Mouse (Mus musculus) fat pad, adult 2 months (tissue): ENCODE results near the gene Sct.

Source experiments
- DNase-seq: peaks from one replicate; pipeline ENCODE4 v3.0.0-alpha.2; 2011; ENCODE audit warnings: low read depth, low spot score; ENCODE audit errors: extremely low read depth

Gene Sct

DNA sequence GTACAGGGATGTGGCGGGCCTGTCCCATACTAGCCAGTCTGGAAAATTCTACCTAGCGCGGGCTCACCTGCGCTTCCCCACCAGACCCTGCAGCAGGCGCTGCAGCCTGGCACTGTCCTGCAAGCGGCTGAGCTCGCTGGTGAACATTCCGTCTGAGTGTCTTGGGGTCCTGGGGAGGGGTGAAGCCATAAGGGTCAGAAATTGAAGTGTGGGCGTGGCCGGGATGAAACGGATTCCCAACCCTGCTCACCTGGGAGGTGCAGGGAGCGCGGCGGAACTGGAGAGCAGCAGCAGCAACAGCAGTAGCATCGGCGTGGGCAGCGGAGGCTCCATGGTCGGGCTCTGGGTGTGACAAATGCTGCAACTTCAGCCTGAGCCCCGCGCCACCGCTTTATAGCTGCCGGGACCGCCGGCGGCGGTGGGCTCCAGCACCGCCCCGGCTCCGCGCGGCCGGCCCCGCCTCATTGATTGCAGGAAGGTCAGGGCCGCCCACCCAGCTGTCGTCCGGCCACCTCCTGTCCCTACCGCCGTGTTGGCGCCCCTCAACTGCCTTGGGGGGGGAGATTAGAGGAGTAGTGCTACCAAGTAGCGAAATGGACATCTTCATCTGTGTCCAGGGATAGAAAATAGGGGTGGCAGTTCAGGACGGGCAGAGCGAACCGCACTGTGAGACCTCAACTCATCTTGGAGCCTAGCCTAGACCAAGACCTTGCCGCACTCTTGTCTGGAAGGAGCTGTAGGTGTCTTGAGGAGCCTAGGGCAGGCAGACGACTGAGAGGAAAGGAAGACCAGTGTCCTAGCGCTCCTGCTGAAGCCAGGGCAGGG is at the start of gene Sct:
Gene Sct, minus strand, starts transcription at position 368 of the 825 bp plus-strand sequence.
- no peak for DNase-seq

DNA sequence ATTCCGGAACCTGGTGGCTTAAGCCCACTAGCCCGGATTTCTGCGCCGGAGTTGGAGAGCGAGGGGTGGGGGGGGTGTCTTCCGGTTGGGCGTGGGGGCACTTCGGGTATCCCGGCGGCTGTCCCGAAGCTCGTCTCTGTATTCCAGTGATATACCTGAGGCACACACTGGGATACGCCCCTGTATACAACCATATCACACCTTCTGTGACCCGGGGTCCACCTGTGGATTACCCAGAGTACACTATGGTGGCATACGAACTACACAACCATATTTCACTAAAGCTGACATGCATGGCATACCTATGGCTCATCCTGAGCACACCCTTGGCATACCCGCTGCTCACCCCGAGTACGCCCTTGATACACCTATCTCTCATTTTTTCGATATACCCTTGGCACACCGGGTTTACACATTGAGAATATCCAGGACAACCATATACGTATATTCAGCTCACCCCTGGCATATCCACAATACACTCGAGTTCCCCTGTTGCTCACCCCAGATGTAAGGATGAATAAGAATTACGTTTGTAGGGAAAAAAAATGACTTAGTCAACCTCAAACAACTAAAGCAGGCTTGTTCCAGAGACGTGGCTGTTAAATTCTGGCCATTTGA is 49.5 kb upstream of the Sct start:
- DNase-seq = no peak

DNA sequence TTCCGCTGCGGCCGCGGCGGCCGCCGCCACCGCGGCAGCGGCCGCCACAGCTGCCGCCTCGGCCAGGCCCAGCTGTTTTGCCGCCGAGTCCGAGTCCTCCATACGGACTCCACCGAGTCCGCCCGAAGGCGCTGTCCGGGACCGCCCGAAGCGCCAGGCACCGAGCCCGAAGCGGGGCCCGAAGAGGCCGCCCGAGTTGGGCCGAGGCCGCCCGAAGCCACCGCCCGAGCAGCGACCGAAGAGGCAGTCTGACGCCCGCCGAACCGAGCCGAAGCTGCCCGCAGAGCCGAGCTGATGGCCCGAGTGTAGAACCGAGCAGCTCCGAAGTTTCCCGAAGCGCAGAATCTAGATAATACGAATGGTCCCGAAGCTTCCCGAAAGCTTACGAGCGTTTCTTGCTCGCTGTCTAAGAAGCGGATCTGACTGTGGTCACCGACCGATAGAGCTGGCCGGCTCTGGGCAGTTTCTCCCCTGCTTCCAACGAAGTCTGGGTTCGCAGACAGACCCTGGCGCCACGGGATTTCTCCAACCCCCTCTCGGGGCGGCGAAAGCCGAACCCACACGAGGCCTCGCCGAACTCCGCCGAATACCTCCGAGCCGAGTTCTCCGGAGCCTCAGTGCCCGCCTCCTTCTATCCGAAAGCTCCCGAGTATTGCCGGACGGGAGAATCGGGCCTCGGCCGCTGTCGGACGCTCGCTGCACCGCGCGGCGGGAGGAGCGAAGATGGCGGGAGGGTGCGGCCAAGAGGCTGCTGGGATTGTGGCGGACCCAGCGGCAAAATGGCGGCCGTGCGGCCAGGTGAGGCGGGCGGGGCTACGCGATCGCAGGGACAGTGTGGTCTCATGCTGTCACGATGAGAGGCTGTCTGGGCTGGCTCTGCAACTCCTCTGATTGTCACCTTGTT is 48.8 kb upstream of the Sct start, which contains the start of the genes Deaf1 and Tmem80:
Gene Deaf1, minus strand, starts transcription at position 222 of the 904 bp plus-strand sequence.
Gene Tmem80, plus strand, starts transcription at position 271 of the 904 bp plus-strand sequence.
- peak; percentile 55 for DNase-seq

DNA sequence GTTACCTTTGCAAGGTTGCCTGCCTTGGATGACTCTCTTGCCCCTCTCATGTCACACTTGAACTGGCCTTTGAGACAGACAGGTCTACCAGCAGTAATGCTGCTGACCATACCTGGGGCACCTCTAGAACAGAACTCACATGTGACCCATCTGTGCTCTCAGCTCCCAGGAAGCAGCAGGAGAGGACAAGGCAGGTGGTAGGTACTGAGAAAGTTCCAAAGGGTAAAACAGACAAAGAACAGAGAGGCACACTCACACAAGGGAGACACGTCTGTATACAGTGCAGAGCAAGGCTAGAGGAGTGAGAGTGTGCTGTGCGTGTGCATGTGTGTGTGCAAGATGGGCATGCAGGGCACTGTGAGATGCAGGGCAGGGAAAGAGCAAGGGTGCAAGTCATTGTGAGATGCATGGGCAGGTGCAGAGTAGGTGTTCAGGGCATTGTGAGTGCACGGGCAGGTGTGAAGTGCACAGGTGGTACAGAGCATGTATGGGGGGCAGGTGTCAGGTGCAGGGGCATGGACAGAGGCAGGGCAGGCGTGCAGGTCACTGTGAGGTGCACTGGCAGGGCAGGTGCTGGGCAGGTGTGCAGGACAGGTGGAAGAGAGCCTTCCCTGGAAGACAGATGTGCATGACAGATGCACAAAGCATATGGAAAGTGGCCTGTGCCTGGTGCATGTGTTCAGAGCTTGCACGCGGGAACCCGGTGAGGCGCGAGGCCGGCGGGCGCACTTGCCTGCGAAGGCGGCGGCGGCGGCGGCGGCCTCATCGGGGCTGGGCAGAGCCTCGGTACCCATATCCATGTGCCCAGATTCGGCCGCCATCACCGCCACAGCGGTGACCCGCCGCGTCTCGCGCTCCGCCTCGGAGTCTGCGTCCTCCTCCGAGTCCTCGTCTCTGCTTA is 47.9 kb upstream of the Sct start:
- DNase-seq = no peak

DNA sequence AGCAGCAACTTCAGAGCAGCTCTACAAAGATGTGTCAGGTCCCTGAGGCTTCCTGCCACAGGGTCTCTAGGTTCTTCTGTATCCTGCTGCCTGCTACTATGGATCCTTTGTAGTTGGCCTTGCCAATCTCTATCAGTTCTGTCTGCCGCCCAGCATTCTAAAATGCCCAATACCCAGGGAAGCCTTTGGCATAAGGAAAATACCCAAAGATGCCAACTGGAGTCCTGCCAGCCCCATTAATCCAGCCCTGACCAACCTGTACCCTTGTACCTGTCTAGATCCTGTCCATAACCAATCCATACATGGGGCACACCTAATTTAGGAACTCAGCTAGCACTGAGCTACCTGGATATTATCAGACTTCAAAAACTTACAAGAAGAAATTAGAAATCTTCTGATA is 45.8 kb upstream of the Sct start:
- peak; percentile 28 for DNase-seq

DNA sequence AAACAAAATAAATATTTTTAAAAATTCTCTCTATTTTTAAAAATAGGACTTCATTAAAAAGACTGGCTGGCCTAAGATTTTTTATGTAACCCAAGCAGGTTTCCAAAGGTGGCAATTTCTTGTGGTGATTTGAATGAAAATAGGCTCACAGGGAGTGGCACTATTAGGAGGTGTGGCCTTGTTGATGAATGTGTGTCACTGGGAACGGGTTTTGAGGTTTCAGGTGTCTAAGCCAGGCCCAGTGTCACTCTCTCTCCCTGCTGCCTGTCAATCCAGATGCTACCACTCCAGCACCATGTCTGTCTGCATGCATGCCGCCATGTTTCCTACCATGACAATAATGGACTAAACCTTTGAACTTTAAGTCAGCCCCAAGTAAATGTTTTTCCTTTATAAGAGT is 40.5 kb upstream of the Sct start:
- DNase-seq = no peak

DNA sequence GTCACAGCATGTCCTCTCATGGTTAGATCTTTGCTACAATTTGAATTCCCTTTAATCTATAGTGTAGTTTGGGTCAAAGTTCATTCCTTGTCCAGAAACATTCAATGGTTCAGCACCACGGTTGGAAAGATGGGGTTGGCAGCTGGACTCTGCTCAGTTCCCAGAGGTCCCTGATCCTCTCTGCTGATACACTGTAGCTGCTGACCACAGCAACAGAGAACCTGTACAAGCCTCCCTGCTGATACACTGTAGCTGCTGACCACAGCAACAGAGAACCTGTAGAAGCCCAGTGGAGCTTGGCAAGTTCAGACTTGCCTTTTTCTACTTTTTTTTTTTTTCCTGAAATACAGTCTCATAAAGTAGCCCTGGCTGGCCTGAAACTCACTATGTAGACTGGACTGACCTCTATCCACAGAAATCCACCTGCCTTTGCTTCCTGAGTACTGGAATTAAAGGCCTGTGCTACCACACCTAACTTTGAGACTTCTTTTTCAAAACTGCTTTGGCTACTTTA is 38.7 kb upstream of the Sct start:
- DNase-seq = no peak

DNA sequence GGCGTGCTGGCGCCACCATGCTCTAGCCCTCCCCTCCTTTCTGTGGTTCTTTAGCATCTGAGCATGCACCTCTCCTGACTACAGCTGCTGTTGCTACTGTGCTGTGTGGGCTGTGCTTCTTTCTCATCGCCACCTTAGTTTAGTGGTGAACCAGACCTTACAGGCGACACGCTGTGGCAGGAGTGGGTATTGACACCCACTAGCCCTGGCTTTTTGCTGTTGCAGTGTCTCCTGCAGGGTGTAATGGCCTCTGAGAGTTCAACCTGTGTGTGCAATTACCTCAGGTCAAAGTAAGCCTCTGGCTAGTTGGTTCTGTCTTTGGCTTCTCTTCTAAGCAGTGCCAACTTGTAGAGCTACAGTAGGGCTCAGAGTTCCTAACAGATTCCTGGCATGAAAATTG is 37.0 kb upstream of the Sct start:
- no peak for DNase-seq

DNA sequence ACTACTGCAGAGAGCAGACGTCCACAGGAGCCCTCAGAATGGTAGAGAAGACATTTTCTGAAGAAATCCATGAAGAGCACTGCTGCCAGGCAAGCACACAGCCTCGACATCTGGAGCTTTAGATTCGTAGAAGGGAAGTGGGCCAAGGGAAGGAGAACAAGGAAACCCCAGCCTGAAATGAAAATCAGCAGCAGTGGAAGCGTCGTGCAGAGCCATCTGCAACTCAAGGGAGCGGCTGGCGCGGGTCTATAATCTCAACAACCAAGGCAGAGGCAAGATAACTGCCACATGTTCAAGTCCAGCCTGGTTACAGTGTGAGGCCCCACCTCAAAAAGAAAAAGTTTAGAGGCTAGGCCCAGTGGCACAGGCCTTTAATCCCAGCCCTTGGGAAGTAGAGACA is 36.1 kb upstream of the Sct start:
- DNase-seq = no peak

DNA sequence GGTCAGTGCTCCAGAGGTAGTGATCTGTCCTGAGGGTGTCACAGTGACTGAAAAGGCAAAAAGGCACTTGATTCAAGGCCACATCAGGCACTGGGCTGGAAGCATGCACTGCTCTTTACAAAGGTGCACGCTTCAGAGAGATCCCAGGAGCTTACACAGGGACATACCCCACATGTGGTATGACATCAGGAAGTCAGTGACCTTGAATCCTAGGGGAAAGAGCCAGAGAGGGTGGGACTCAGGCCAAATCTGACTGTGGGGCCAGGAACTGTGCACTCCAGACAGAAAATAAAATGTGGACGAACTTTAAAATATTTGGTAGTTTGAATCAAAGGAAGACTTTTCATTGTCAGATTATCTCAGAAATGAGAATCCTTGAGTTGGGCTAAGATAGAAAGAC is 35.5 kb upstream of the Sct start:
- no peak for DNase-seq

DNA sequence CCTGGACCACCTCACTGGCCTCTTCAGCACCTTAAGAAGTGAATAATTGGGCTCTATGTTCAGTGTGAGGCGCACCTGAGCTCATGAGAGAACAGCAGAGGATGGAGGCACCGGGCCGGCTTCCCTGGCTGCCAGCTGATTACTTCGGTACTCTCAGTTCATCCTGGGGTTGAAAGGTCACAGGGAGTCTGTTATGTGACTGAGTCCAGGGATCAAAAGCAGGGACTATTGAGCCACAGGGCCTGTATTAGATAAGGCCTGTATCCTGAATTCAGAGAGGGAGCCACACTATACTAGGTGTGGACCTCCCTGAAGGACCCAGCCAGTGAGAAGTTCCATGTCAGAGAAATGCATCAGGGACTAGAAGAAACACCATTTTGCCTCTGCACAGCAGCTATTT is 25.6 kb upstream of the Sct start:
- DNase-seq = no peak

DNA sequence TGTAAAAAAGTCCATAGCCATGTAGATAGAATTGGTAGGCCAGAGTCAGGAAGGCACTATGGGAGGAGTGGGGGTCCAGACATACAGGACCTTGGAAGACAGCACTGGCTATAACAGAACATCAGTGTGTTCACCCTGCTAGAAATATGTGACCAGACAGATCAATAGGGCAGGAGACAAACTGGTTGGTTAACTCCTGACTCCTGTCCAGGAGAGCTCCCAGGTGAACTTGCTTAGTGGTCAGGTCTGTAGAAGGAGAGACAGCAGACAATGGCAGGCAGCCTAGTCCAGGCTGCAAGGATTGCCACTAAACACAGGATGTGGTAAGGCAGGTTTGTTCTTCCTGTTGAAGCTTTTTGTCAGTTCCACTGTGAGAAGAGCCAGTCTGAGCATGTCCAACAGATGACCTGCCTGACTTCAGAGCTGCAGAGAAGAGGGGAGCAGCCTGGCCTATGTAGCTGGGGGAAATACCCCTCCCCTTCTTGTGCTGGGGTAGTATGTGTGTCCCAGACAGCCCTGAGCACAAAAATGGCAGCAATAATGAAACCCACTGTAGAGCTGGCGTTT is 23.9 kb upstream of the Sct start:
- DNase-seq = peak; percentile 13

DNA sequence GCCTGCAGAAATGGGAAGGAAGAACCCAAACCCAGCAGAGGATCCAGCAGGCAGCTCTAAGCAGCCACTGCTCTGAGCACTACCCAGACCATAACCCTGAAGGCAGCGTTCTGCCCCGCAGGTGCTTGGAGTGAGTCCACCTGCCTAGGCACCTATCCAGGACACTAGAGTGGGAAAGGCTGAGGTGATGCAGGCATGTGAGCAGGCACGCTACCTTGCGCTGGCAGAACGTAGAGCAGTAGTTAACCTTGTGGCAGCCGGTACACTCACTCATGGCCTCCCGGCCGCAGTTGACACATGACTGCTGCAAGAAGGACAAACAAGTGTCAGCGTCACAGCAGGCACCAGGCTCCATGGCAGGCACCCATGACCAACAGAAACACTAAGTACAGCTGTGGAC is 22.5 kb upstream of the Sct start:
- no peak for DNase-seq

DNA sequence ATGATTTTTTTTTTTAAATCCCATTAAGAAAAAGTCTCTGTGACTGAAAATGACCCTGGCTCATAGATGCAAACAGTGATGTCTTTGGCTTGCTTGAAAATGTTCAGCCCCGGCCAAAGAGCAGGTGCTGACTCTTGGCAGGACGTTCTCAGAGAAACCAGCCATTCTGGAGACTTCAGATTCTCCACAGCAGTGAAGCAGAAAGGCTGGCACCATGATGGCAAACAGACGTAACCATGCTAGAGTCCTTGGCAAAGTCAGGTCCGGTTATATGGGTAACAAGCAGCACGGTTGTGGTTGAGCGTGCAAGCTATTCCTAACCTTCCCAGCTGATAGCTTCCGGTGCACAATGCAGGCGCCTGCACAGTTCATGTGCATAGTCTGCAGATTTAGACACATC is 20.2 kb upstream of the Sct start:
- DNase-seq = no peak

DNA sequence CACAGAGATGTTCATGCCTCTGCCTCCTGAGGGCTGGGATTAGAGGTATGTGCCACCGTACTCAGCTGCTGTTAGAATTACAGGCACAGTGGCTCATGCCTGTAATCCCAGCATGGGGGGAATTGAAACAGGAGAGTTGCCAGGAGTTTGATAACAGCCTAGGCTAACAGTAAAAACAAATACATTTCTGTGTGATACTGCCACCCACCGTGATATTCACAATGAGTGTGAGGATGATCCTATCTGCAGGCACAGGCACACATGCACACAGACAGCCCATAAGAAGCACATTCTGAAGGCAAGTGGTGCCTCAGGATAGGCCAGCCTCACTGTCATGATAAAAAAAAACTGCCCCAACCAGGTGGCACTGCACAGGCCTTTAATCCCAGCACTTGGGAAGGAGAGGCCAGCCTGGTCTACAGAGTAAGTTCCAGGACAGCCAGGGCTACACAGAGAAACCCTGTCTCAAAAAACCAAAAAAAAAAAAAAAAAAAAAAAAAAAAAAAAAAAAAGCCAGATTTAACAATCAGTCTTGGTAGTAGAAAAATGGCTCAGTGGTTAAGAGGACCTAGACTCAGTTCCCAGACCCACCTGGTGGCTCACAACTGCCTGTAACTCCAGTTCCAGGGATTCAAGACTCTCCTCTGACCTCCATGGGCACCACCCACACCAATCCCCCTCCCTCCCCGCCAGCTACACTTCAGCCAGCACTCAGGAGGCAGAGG is 19.2 kb upstream of the Sct start:
- DNase-seq = no peak

DNA sequence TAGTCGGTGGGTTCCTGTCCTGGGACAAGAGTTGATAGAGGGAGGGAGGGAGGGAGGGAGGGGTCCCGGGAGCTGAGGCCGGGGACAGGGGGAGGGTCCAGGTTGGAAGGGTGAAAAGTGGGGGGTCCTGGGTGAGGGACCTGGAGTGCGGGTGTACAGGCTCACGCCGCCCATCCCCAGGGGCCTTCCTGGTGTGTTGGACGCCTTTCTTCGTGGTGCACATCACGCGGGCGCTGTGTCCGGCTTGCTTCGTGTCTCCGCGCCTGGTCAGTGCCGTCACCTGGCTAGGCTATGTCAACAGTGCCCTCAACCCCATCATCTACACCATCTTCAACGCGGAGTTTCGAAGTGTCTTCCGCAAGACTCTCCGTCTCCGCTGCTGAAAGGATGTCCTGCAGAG is 15.5 kb upstream of the Sct start:
- DNase-seq = no peak

DNA sequence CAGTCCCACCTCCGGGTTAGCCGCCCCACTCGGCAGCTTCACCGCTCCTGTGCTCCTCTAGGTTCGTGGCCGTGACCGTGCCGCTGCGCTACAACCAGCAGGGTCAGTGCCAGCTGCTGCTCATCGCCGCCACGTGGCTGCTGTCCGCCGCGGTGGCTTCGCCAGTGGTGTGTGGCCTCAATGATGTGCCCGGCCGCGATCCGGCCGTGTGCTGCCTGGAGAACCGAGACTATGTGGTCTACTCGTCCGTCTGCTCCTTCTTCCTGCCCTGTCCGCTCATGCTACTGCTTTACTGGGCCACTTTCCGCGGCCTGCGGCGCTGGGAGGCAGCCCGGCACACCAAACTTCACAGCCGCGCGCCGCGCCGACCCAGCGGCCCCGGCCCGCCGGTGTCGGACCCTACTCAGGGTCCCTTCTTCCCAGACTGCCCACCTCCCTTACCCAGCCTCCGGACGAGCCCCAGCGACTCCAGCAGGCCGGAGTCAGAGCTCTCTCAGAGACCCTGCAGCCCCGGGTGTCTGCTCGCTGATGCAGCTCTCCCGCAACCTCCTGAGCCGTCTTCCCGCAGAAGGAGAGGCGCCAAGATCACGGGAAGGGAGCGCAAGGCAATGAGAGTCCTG is 15.0 kb upstream of the Sct start:
- no peak for DNase-seq

DNA sequence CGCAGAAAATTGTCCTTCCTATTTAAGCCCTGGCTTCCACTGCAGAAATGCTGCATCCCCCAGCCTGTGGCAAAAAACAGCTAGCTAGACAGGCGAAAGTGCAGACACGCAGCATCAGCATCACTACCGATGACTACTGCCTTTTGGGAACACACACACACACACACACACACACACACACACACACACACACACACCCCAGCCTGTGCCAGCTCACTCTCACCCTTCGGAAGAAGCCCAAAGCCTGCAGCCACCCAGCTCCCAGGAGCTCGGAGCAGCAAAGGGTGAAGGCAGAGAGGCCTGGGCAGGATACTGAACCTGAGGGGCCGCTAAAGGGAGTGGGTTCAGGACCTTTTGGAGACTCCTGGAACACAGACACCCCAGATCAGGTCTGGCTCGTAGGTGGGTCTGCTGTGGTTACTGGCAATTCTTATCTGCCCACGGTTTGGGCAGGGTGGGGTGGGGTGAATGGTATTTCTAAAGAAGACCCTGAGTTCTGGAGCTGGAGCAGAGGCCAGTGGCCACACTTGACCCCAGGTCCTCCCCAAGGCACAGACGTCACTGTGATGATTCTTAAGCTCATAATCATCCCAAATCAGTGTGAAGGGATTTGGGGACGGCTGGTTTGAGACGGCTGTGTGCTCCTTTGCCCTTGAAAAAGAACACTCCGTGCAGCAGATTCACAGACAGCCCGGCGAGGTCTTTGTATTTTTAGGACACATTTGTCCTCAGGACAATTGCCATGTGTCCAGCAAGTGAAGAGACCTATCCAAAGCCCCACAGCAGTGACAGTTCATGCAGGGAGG is 13.9 kb upstream of the Sct start:
- no peak for DNase-seq
